Mouse (Mus musculus) cerebellum, postnatal 25 days (tissue): ENCODE data around the gene Bloc1s5.

Experiments
- DNase-seq, 2 experiments: peaks; one replicate each; pipeline ENCODE4 v3.0.0; 2021; ENCODE audit warnings: mixed read lengths in 2 of 2

The Bloc1s5 gene

GRCm38 (mm10) chr13:38554210-38554609, 80.7 kb downstream of the Bloc1s5 start:
- DNase-seq = no peak

- no peak for DNase-seq
Observed at GRCm38 (mm10) chr13:38548681-38549080, 86.2 kb downstream of the Bloc1s5 start.

GRCm38 (mm10) chr13:38547717-38548116, 87.2 kb downstream of the Bloc1s5 start:
- no peak for DNase-seq

- no peak for DNase-seq
Observed at GRCm38 (mm10) chr13:38546754-38547153, 88.2 kb downstream of the Bloc1s5 start.

- DNase-seq = no peak
Observed at GRCm38 (mm10) chr13:38545460-38545859, 89.4 kb downstream of the Bloc1s5 start.

DNA sequence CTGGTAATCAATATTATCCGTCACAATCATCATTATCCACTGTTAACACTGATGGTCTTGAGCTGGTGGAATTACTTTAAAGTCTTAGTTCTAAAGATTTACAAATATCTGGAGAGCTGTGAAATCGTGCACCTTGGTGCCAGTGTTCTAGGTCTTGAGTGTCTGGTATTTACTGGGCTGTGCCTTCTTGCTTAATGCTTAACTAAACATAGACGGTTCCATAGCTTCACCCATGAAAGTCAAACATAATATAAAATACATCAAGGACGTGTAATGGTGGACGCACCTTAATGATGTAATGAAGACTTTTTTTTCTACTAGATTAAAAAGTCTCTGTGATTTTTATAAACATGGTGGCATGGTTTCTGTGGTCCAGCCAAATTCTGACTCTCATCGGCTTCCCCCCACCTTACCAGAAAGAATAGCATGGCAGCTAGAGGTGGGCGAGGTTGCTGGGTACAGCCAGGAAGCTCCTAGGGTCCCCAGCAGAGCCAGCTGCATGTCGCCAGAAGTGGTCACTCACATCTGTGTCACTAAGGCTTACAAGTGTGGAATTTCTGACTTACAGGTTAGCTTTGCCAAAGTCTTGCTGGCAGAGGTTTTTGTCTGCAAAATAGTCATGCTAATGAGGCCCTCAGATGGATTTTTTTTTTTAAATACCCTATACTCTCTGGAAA, 90.0 kb downstream of the Bloc1s5 start:
- DNase-seq = no peak

- DNase-seq = no peak
Observed at GRCm38 (mm10) chr13:38543455-38544125, 91.3 kb downstream of the Bloc1s5 start.
